In genomic region chr1:90014446-90014845, GRCm38 (mm10) we compare ENCODE assay signal across 18 mouse cellular contexts. TPM values are rescaled to one million over a fixed set of nuclear protein-coding genes. Genes with fewer than 3 reads are reported as not detected.
DNase-seq lines count a peak whose midpoint lies in the region; ATAC-seq and TF ChIP-seq lines count a peak whose summit lies in the region.
"Had no signal": no experiment of that assay in that cellular context is flagged by ENCODE, and none has a peak within 500 bp of the region (broad histone marks: within the 10 kb centered on the region; RNA-seq: fewer than 3 reads in every experiment).

Asb18 (minus strand) TSS chr1:90014666.

- no peak for TF ChIP-seq CTCF in cerebellum, adult 2 months (IDR thresholded peaks at IDR 0.05; ENCODE audit: borderline replicate concordance, insufficient read depth, low read depth, low read length)

- peak; percentile 42 to 56 for DNase-seq in cerebellum, adult 18-20 months
- peak; percentile 53 to 65 for DNase-seq in cerebellum, adult 2 months
- DNase-seq in gastrocnemius, postnatal 36 days = no peak
- DNase-seq in kidney, adult 8-10 months = no peak
- no peak for DNase-seq in adrenal gland, postnatal 4 days (ENCODE audit: low spot score in 2 of 2)
- DNase-seq: adrenal gland, adult 8-10 months; kidney, postnatal 25 days; liver, postnatal 0 days; lung, postnatal 36 days had no signal

- ATAC-seq in heart, embryonic 15.5 days (replicated peaks; ENCODE audit: insufficient number of reproducible peaks, insufficient read depth, low FRiP score, low read depth) = no peak; the same call in 1 of the 2 replicates
- ATAC-seq in megakaryocyte progenitor cell, adult 5-6 weeks (replicated peaks; ENCODE audit: poor library complexity) = no peak
- ATAC-seq: CD4-positive, CD25-positive, alpha-beta regulatory T cell, adult 4 months; inflammation-experienced regulatory T-cells, adult 6 months; liver, postnatal 0 days had no signal

- no peaks in the 10 kb centered on the region for H3K36me3 ChIP-seq in heart, embryonic 15.5 days
- H3K36me3 ChIP-seq: limb, embryonic 15.5 days; stomach, embryonic 15.5 days had no signal

- 64% methylated on average over 5 of the region's 5 CpGs for WGBS in cerebellum, adult 2 months
- WGBS in heart, embryonic 15.5 days = 37% methylated on average over 5 of the region's 5 CpGs

- no peaks in the 10 kb centered on the region for H3K4me1 ChIP-seq in cerebellum, adult 2 months (ENCODE audit: control insufficient read depth, insufficient read depth, low read length)
- 0 out of 2 replicates have a peak, but pooled peaks cover 5% of the 10 kb centered on the region for H3K4me1 ChIP-seq in heart, embryonic 15.5 days (replicated peaks)
- H3K4me1 ChIP-seq: limb, embryonic 15.5 days; stomach, embryonic 15.5 days had no signal

- no peak within 1 kb of the TSS for H3K4me2 ChIP-seq in heart, embryonic 15.5 days
- H3K4me2 ChIP-seq: limb, embryonic 15.5 days; midbrain, embryonic 11.5 days; stomach, embryonic 15.5 days had no signal

- H3K9ac ChIP-seq in heart, embryonic 15.5 days = no peak within 1 kb of the TSS
- H3K9ac ChIP-seq: limb, embryonic 15.5 days; liver, postnatal 0 days; stomach, embryonic 15.5 days had no signal

- no peak within 1 kb of the TSS for H3K4me3 ChIP-seq in cerebellum, adult 2 months (replicated peaks; ENCODE audit: insufficient read depth, low read depth, low read length)
- H3K4me3 ChIP-seq in heart, embryonic 15.5 days = no peak within 1 kb of the TSS
- H3K4me3 ChIP-seq: limb, embryonic 15.5 days; stomach, embryonic 15.5 days had no signal

- no peaks in the 10 kb centered on the region for H3K27me3 ChIP-seq in cerebellum, adult 2 months (ENCODE audit: control insufficient read depth, insufficient read depth, low read length)
- no peaks in the 10 kb centered on the region for H3K27me3 ChIP-seq in heart, embryonic 15.5 days
- H3K27me3 ChIP-seq: limb, embryonic 15.5 days; stomach, embryonic 15.5 days had no signal

- H3K9me3 ChIP-seq in heart, embryonic 15.5 days (replicated peaks) = no peaks in the 10 kb centered on the region
- H3K9me3 ChIP-seq: limb, embryonic 15.5 days; stomach, embryonic 15.5 days had no signal

- TF ChIP-seq POLR2A in cerebellum, adult 2 months (IDR thresholded peaks at IDR 0.05; ENCODE audit: borderline replicate concordance, insufficient read depth, low read length) = no peak

- intact Hi-C loops in gastrocnemius, postnatal 36 days (cut with DNase I) = no loop called here

- H3K27ac ChIP-seq in cerebellum, adult 2 months (ENCODE audit: insufficient read depth, low read length) = no peak within 1 kb of the TSS
- peak within 1 kb of the TSS; percentile 20 for H3K27ac ChIP-seq in heart, embryonic 15.5 days
- H3K27ac ChIP-seq: limb, embryonic 15.5 days; stomach, embryonic 15.5 days had no signal

RNA-seq across cellular contexts. Expression of gene Asb18, which starts in this region (rescaled TPM):
- 1.3 and 1.5 TPM in 2 replicates for polyA plus RNA-seq in cerebellum, adult 2 months (2012; rRNA removed)
- total RNA-seq in gastrocnemius, postnatal 36 days (2021) = 10 to 100 TPM; 21.8 to 26.9 TPM
- polyA plus RNA-seq in heart, embryonic 15.5 days (2015; fragmentation: Nextera tagmentation; extraction: Ambion mirVana) = 0.92 and 1.1 TPM in 2 replicates
- under 1 TPM in 1 of 2 experiments, not detected in 1; 0.28 TPM for total RNA-seq in adrenal gland, postnatal 4 days (2021)
- total RNA-seq in megakaryocyte progenitor cell, adult 5-6 weeks (2015) = not detected in 2 replicates
- total RNA-seq in megakaryocyte progenitor cell, adult 5-6 weeks (2017) = not detected in 2 replicates
- total RNA-seq: adrenal gland, adult 8-10 months; hematopoietic stem cell, adult 5-6 weeks; MEL had no signal
- polyA plus RNA-seq: CD4-positive, CD25-positive, alpha-beta regulatory T cell, adult 4 months; inflammation-experienced regulatory T-cells, adult 6 months; liver, postnatal 0 days; stomach, embryonic 15.5 days had no signal

Comparison
In these comparisons a context has a peak if more than half of its experiments do, and no peak if none do; other contexts are left out.
1. RNA of gene Asb18 (total RNA-seq): 21.8 to 26.9 TPM in gastrocnemius, postnatal 36 days; 0.28 TPM in adrenal gland, postnatal 4 days and not detected in megakaryocyte progenitor cell, adult 5-6 weeks; every median in the first group is over 10 times any median in the second.
2. DNase-seq: peak in cerebellum, adult 18-20 months (2 of 2) and cerebellum, adult 2 months (2 of 2); none in gastrocnemius, postnatal 36 days (0 of 2), kidney, adult 8-10 months (0 of 2) and adrenal gland, postnatal 4 days (0 of 2).